Mouse (Mus musculus) lung, adult 18-20 months (tissue): ENCODE data around the gene Thsd7b.
"Not testable (repeated sequence)": the region's sequence is repeated elsewhere in the genome, so short reads cannot be mapped to it uniquely, and the experiment has no call there.

Experiments used
- DNase-seq, 2 experiments: peaks; one replicate each; pipeline ENCODE4 v3.0.0; 2022; ENCODE audit warnings: mixed read lengths in 2 of 2

Thsd7b gene

DNA sequence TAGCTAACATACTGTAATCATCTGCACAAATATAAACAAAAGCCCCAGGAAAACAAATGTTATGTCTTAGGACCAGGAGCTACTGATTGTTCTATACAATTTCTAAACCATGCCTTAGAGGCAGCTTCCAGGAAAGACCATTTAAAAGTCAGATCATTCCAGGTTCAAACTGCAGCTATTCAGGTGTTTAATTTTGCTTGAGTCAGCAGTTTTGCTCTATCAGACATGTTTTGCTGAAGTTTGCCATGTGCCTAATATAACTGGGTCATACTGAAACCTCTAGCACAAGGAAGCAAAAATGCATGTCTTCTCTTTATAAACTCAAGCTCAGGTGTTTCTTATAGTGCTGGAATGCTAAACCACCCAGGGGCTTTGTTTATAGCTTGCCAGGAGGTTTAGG, 893.1 kb downstream of the Thsd7b start:
- no peak for DNase-seq

DNA sequence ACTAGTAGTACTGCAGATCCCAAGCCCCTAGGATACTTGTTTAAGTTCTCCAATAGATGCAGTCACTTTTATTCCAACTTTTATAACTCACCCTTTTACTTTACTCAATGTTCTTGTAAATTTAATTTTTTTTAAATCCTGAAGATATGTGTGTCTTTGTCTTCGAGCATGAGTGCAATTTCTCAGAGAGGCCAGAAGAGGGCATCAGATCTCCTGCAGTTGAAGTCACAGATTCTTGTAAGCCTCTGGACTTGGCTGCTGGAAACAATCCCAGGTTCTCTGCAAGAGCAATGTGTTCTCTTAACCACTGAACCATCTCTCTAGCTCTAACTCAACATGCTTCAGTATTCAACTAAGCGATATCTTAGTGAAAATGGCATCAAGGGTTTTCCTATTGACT, 894.2 kb downstream of the Thsd7b start:
- DNase-seq = no peak

DNA sequence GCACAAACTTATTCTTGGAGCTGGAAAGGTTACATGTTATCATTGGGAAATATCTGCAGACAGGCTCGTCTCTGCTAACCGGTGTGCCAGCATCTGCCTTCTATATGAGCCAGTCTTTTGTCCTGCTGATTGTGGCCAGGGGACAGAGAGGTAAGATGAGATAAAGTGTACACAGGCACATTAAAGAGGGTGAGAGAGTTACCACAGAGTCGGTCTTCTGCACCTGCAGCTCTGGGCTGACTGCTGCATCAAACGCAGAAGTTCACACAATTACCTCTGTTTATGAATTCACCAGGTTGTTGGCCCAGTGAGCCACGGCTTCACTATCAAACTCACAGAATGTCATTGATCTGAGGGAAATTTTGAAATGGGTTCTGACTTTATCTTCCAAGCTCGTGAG, 896.8 kb downstream of the Thsd7b start:
- DNase-seq = no peak

DNA sequence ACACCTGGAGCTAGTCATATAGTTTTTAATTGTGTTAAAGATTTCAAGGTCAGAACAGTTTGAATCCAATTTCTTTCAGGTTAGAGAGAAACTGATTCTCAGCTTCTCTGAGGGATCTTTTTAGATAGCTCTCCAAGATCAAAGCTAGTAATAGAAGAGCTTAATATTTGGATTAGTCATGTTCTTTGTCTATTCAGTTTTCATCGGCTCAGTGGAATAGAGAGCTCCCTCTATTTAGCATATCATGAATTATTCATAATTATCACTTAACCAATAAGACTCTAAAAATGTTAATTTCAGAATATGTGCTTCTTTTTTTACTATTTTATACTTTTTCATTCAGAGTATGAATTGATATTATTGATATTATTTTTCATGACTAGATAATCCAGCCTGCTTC, 897.2 kb downstream of the Thsd7b start:
- DNase-seq = no peak

DNA sequence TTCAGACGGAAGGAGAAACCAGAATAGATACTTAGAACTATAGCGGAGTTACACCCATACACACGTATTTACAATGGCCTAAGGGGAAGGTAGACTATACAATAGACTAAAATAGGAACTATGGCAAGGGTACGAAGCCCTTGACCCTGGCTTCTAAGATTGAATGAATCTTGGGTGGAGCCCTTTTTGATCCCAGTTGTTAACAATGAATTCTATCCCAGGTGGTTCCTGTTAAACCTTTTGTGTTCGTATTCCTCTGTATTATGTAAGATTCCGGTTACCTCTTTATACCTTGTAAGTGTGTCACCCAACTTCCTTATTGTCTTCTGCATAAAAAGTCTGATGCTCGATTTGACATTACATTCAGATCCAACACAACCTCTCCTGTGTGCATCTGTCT, 913.7 kb downstream of the Thsd7b start:
- not testable (repeated sequence) for DNase-seq

DNA sequence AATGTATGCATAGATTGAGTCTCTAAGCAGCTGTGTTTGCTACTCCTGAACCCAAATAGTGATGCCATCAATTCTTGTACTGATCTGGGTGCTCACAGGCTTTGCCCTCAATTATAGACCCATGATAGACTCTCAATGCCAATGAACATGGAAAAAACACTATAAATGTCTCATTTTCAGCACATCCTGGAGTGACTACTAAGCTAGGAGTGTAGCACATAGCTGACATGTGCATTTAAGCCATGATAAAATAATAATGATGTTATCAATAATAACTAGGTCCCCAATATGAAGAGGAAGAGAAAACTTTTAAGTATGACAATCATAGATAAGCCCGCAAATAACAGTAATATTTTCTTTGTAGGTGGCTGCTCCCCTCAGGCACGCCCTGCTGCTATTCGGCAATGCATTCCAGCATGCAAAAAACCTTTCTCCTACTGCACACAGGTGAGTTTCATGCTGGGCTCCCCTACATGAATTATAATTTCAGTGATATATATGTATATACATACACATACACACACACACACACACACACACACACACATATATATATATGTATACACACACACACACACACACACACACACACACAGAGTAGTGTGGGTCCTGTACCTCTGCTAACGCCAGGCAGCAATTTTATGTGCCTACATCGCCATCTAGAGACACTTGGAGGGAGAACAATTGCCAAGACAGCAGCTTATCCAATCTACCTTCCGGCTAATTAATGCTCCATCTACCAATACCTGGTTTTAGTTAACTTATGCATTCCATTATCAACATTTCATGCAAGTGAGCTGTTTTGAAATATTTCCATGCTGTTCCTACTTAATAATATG, 919.3 kb downstream of the Thsd7b start:
- no peak for DNase-seq

DNA sequence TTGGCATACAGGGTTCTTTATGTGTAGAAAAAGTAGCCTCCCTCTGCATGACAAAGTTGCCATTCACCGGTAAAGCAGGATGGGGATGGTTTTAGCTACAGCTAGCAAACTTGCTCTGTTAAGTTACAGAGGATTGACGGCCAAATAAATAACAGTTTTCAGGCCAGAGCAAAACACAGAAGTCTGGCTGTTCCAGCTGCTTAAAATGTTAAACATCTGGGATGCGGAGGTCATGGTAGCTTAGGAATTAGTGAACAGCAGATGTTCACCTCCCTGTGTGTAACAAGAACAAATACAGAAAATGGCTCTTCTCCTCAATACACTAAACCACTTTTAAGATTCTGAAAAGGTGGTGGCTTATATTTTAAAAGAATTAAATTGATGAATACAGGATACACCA, 944.3 kb downstream of the Thsd7b start:
- DNase-seq = no peak

DNA sequence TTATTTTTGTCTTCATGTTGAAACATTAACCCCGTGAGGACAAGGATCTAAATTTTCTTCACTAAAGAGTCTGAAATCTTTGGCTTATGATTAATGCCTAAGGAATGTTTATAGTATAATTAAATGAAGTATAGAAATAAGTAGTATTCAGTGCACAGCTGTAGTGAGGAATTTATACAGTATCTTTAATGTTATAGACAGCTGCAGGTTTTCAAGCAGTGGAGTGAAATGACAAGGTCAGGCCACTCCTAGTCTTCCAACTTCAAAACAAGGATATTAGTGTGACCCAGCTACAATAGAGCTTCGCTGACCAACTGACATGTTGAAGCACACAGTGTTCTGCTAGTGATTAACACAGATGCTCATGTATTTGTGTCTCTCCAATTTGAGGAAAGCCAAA, 949.8 kb downstream of the Thsd7b start:
- no peak for DNase-seq

DNA sequence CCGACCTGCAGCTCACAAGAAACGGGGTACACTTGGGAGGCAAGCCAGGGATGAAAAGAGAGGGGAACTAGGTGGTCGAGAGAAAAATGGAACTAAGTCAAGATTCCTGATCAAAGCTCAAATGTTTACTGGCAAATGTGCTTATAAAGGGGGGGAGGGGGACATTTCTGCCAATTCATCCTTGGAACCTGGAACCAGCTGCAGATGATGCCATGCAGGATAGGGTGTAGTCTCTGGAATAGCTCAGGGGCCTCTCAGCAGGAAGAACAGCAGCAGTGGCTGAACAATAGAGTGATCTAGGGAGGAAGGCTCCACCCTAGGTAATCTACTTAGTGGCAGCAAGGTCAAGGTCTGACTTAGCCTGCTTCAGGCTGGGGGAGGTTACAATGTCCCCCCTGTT, 972.5 kb downstream of the Thsd7b start:
- no peak for DNase-seq

DNA sequence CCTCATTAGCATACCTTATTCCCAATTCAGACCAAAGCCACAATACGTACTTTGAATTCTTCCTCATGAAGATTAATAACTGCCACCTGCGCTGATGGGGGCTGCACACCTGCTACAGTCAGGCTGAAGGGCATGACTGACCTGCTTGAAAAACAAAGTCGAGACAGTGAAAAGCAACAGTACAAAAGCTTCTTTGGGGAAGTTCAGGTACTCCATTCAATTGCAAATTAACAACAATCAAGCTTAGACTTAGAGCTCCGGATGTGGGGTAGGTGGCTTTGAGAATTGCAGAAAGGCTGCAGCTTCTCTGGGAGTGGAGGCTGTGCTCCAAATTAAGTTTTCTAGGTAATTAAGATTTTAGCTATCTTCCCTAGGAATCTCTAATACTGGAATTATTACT, 973.2 kb downstream of the Thsd7b start:
- not testable (repeated sequence) for DNase-seq

DNA sequence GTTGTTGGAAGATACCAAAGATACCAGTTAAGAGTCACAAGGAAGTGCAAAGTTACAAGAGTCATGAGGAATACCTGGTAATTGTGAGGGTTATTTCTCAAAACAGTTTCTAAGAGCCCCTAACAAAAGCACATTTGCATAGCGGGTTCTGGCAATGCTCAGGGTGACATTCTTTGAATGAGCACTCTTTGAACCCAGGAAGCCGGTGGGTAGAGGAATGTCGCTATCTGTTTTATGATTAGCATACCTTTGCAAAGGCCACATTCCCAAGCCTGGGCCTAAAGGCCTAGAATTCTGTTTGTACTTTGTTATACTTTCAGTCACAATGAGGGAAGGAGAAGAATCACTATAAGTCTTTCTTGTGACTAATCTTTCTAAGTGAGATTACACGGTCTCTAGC, 973.8 kb downstream of the Thsd7b start:
- DNase-seq = not testable (repeated sequence)

DNA sequence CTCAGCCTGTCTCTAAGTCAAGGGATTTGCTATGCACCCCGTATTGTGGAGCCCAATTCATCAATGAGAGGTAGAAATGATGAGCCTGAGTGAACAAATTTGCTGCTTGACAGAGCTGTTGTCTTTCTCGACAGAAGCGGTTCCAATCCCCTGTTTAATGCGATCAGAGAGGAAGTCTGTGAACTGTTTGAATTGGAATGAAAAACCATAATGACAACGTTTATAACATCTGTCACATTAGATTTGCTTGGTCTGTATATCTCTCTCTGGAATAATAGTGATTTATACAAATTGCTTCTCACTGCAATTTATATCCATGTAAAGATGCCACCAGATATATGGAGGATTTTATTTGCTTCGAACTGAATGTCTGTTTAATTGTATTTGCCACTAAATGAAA, 988.9 kb downstream of the Thsd7b start:
- DNase-seq = no peak
